Mouse (Mus musculus) hindbrain, embryonic 15.5 days (tissue): ENCODE measurements at regions not wholly inside any gene's neighbourhood (a gene's known extent, or its start where the extent isn't known, plus 50 kb on each side); places are given as distances from the start of the nearest gene placed in this dataset.

ENCODE experiments used
- ATAC-seq: fragments of 200-750 bp; cut with Nextera tagmentation; 2 replicates; pipeline ENCODE4 v1.8.0; 2017; ENCODE audit warnings: low read depth, moderate number of reproducible peaks, moderate TSS enrichment; ENCODE audit not compliant: low FRiP score
- H3K27ac ChIP-seq: fragments of 300-500 bp; sonication (generic); replicated peaks from 2 replicates; pipeline ENCODE4 v1.5.1; 2015; ENCODE audit warnings: mild to moderate bottlenecking, inconsistent platforms
- H3K27me3 ChIP-seq: fragments of 300-500 bp; sonication (generic); 2 replicates; pipeline ENCODE4 v1.6.1; 2015; ENCODE audit warnings: control low read depth, inconsistent platforms
- H3K36me3 ChIP-seq: fragments of 300-500 bp; sonication (generic); 2 replicates; pipeline ENCODE4 v1.6.1; 2015; ENCODE audit warnings: control low read depth, inconsistent platforms
- H3K4me1 ChIP-seq: fragments of 300-500 bp; sonication (generic); replicated peaks from 2 replicates; pipeline ENCODE4 v1.6.1; 2015; ENCODE audit warnings: control low read depth, inconsistent platforms
- H3K4me2 ChIP-seq: fragments of 300-500 bp; sonication (generic); 2 replicates; pipeline ENCODE4 v1.6.1; 2015; ENCODE audit warnings: moderate library complexity, mild to moderate bottlenecking, inconsistent platforms
- H3K4me3 ChIP-seq: fragments of 300-500 bp; sonication (generic); 2 replicates; pipeline ENCODE4 v1.5.1; 2015; ENCODE audit warnings: mild to moderate bottlenecking, inconsistent platforms
- H3K9ac ChIP-seq: fragments of 300-500 bp; sonication (generic); 2 replicates; pipeline ENCODE4 v1.6.1; 2015; ENCODE audit warnings: inconsistent platforms
- H3K9me3 ChIP-seq: fragments of 300-500 bp; sonication (generic); 2 replicates; pipeline ENCODE4 v1.6.1; 2016; ENCODE audit warnings: control low read depth, inconsistent platforms
- WGBS: fragments of 180-500 bp; shearing (Covaris S2); methylation state at CpG from one replicate; pipeline ENCODE4 v1.1.7; 2015; 5-methylcytosine and 5-hydroxymethylcytosine counted together

GRCm38 (mm10) chr13:51936441-51936840, 90.0 kb downstream of the Gadd45g start:
- H3K4me1 ChIP-seq, result no peaks in the 10 kb centered on the region
- H3K9me3 ChIP-seq, result no peaks in the 10 kb centered on the region
- no peak overlapping the region for H3K4me3 ChIP-seq
- WGBS, result 93% methylated on average over 5 of the region's 5 CpGs
- no peak overlapping the region for H3K27ac ChIP-seq
- H3K36me3 ChIP-seq, result no peaks in the 10 kb centered on the region
- H3K4me2 ChIP-seq, result no peak overlapping the region
- no peak overlapping the region for H3K9ac ChIP-seq
- no peaks in the 10 kb centered on the region for H3K27me3 ChIP-seq
- ATAC-seq, result no peak

GRCm38 (mm10) chr13:51937898-51938297, 91.4 kb downstream of the Gadd45g start:
- no peak for ATAC-seq
- H3K27ac ChIP-seq, result no peak overlapping the region
- H3K4me1 ChIP-seq, result no peaks in the 10 kb centered on the region
- no peak overlapping the region for H3K9ac ChIP-seq
- H3K36me3 ChIP-seq, result no peaks in the 10 kb centered on the region
- no peak overlapping the region for H3K4me2 ChIP-seq
- 67% methylated on average over 7 of the region's 7 CpGs for WGBS
- no peaks in the 10 kb centered on the region for H3K27me3 ChIP-seq
- H3K4me3 ChIP-seq, result no peak overlapping the region
- no peaks in the 10 kb centered on the region for H3K9me3 ChIP-seq

GRCm38 (mm10) chr13:51939262-51939661, 92.8 kb downstream of the Gadd45g start:
- no peaks in the 10 kb centered on the region for H3K9me3 ChIP-seq
- 91% methylated on average over 4 of the region's 4 CpGs for WGBS
- H3K27ac ChIP-seq, result no peak overlapping the region
- H3K36me3 ChIP-seq, result no peaks in the 10 kb centered on the region
- no peak for ATAC-seq
- H3K9ac ChIP-seq, result no peak overlapping the region
- H3K4me1 ChIP-seq, result no peaks in the 10 kb centered on the region
- no peak overlapping the region for H3K4me2 ChIP-seq
- H3K4me3 ChIP-seq, result no peak overlapping the region
- H3K27me3 ChIP-seq, result no peaks in the 10 kb centered on the region

GRCm38 (mm10) chr13:51939715-51940114, 93.2 kb downstream of the Gadd45g start:
- H3K36me3 ChIP-seq, result no peaks in the 10 kb centered on the region

GRCm38 (mm10) chr13:51946171-51946570, 99.7 kb downstream of the Gadd45g start:
- Histone ChIP-seq H3K9me3 (no peaks in the 10 kb centered on the region), H3K4me3 (no peak overlapping the region), H3K4me1 (no peaks in the 10 kb centered on the region), H3K27ac (no peak overlapping the region), H3K4me2 (no peak overlapping the region), H3K36me3 (no peaks in the 10 kb centered on the region), H3K27me3 (no peaks in the 10 kb centered on the region), H3K9ac (no peak overlapping the region)
- no peak for ATAC-seq
- 57% methylated on average over 3 of the region's 3 CpGs for WGBS

More at GRCm38 (mm10) chr13:51939715-51940114, 93.2 kb downstream of the Gadd45g start:
- no peak for ATAC-seq
- Histone ChIP-seq H3K9me3 (no peaks in the 10 kb centered on the region), H3K27ac (no peak overlapping the region), H3K4me2 (no peak overlapping the region), H3K27me3 (no peaks in the 10 kb centered on the region), H3K9ac (no peak overlapping the region), H3K4me1 (no peaks in the 10 kb centered on the region), H3K4me3 (no peak overlapping the region)
- 92% methylated on average over 6 of the region's 6 CpGs for WGBS

- no peak overlapping the region for H3K9ac ChIP-seq
- no peaks in the 10 kb centered on the region for H3K27me3 ChIP-seq
- WGBS, result 72% methylated on average over 3 of the region's 3 CpGs
- no peaks in the 10 kb centered on the region for H3K4me1 ChIP-seq
- no peaks in the 10 kb centered on the region for H3K9me3 ChIP-seq
- H3K4me2 ChIP-seq, result no peak overlapping the region
- no peak overlapping the region for H3K4me3 ChIP-seq
- no peaks in the 10 kb centered on the region for H3K36me3 ChIP-seq
- no peak overlapping the region for H3K27ac ChIP-seq
- ATAC-seq, result no peak
These were observed 102.4 kb downstream of the Gadd45g start for GRCm38 (mm10) chr13:51948896-51949295.

- Histone ChIP-seq H3K9me3 (no peaks in the 10 kb centered on the region), H3K4me2 (no peak overlapping the region), H3K4me1 (no peaks in the 10 kb centered on the region), H3K4me3 (no peak overlapping the region), H3K27me3 (no peaks in the 10 kb centered on the region), H3K27ac (no peak overlapping the region), H3K9ac (no peak overlapping the region), H3K36me3 (no peaks in the 10 kb centered on the region)
- 90% methylated on average over 7 of the region's 7 CpGs for WGBS
- no peak for ATAC-seq
These were observed 105.1 kb downstream of the Gadd45g start for GRCm38 (mm10) chr13:51951506-51952038.

- ATAC-seq, result no peak
- Histone ChIP-seq H3K36me3 (no peaks in the 10 kb centered on the region), H3K9me3 (no peaks in the 10 kb centered on the region), H3K27ac (no peak overlapping the region), H3K27me3 (no peaks in the 10 kb centered on the region), H3K4me3 (no peak overlapping the region), H3K4me1 (no peaks in the 10 kb centered on the region), H3K4me2 (no peak overlapping the region), H3K9ac (no peak overlapping the region)
- WGBS, result 71% methylated on average over 4 of the region's 4 CpGs
These were observed 106.6 kb downstream of the Gadd45g start for GRCm38 (mm10) chr13:51953084-51953483.

GRCm38 (mm10) chr13:51953569-51953968, 107.1 kb downstream of the Gadd45g start:
- Histone ChIP-seq H3K9me3 (no peaks in the 10 kb centered on the region), H3K27me3 (no peaks in the 10 kb centered on the region), H3K9ac (no peak overlapping the region), H3K4me3 (no peak overlapping the region), H3K4me2 (no peak overlapping the region), H3K4me1 (no peaks in the 10 kb centered on the region), H3K27ac (no peak overlapping the region), H3K36me3 (no peaks in the 10 kb centered on the region)
- 70% methylated on average over 8 of the region's 8 CpGs for WGBS
- no peak for ATAC-seq

- Histone ChIP-seq H3K27me3 (no peaks in the 10 kb centered on the region), H3K4me2 (no peak overlapping the region), H3K9ac (no peak overlapping the region), H3K9me3 (no peaks in the 10 kb centered on the region), H3K36me3 (no peaks in the 10 kb centered on the region), H3K27ac (no peak overlapping the region), H3K4me3 (no peak overlapping the region), H3K4me1 (no peaks in the 10 kb centered on the region)
- 83% methylated on average over 8 of the region's 8 CpGs for WGBS
- no peak for ATAC-seq
These were observed 110.6 kb downstream of the Gadd45g start for GRCm38 (mm10) chr13:51957101-51957500.

GRCm38 (mm10) chr13:51959591-51959990, 113.1 kb downstream of the Gadd45g start:
- ATAC-seq, result no peak
- Histone ChIP-seq H3K4me1 (peaks cover 5% of the 10 kb centered on the region; the same call in 1 of the 2 replicates), H3K36me3 (no peaks in the 10 kb centered on the region), H3K4me3 (no peak overlapping the region), H3K4me2 (no peak overlapping the region), H3K9ac (no peak overlapping the region), H3K27me3 (no peaks in the 10 kb centered on the region), H3K27ac (no peak overlapping the region), H3K9me3 (no peaks in the 10 kb centered on the region)
- 91% methylated on average over 8 of the region's 8 CpGs for WGBS

GRCm38 (mm10) chr13:51960262-51960661, 113.8 kb downstream of the Gadd45g start:
- Histone ChIP-seq H3K9me3 (no peaks in the 10 kb centered on the region), H3K36me3 (no peaks in the 10 kb centered on the region), H3K9ac (no peak overlapping the region), H3K4me1 (peaks cover 9% of the 10 kb centered on the region; the same call in 1 of the 2 replicates), H3K4me2 (no peak overlapping the region), H3K27ac (no peak overlapping the region), H3K27me3 (no peaks in the 10 kb centered on the region), H3K4me3 (no peak overlapping the region)
- no peak for ATAC-seq
- 91% methylated on average over 4 of the region's 4 CpGs for WGBS

- no peak overlapping the region for H3K9ac ChIP-seq
- 69% methylated on average over 8 of the region's 8 CpGs for WGBS
- no peak for ATAC-seq
- H3K4me2 ChIP-seq, result no peak overlapping the region
- H3K4me3 ChIP-seq, result no peak overlapping the region
- no peaks in the 10 kb centered on the region for H3K36me3 ChIP-seq
- no peak overlapping the region for H3K27ac ChIP-seq
- no peaks in the 10 kb centered on the region for H3K9me3 ChIP-seq
- peaks cover 9% of the 10 kb centered on the region; the same call in 1 of the 2 replicates for H3K4me1 ChIP-seq
- H3K27me3 ChIP-seq, result no peaks in the 10 kb centered on the region
These were observed 115.7 kb downstream of the Gadd45g start for GRCm38 (mm10) chr13:51962191-51962611.
